13 mouse cellular contexts compared by ENCODE assay signal in genomic region chr4:149597641-149598208, GRCm38 (mm10). TPM values are rescaled to one million over a fixed set of nuclear protein-coding genes. Genes with fewer than 3 reads are reported as not detected.
DNase-seq lines count a peak whose midpoint lies in the region; ATAC-seq and TF ChIP-seq lines count a peak whose summit lies in the region.
"Had no signal": no experiment of that assay in that cellular context is flagged by ENCODE, and none has a peak within 500 bp of the region (broad histone marks: within the 10 kb centered on the region; RNA-seq: fewer than 3 reads in every experiment).

No protein-coding gene starts in this region.

- H3K27ac ChIP-seq in hindbrain, embryonic 15.5 days (replicated peaks) = no peak overlapping the region
- H3K27ac ChIP-seq in hindbrain, embryonic 12.5 days = no peak overlapping the region
- no peak overlapping the region for H3K27ac ChIP-seq in lung, postnatal 0 days (ENCODE audit: low read length)
- no peak overlapping the region for H3K27ac ChIP-seq in neural tube, embryonic 15.5 days (replicated peaks)
- H3K27ac ChIP-seq: hindbrain, embryonic 14.5 days; liver, embryonic 15.5 days had no signal

- peaks cover 30% of the 10 kb centered on the region for H3K4me1 ChIP-seq in hindbrain, embryonic 15.5 days (replicated peaks)
- peaks cover 36% of the 10 kb centered on the region for H3K4me1 ChIP-seq in hindbrain, embryonic 12.5 days
- H3K4me1 ChIP-seq in lung, postnatal 0 days (ENCODE audit: insufficient read depth, low read depth, low read length) = no peaks in the 10 kb centered on the region
- peaks cover 26% of the 10 kb centered on the region for H3K4me1 ChIP-seq in neural tube, embryonic 15.5 days
- H3K4me1 ChIP-seq: liver, embryonic 15.5 days had no signal

- H3K27me3 ChIP-seq in hindbrain, embryonic 15.5 days = no peaks in the 10 kb centered on the region
- H3K27me3 ChIP-seq in hindbrain, embryonic 12.5 days = no peaks in the 10 kb centered on the region
- no peaks in the 10 kb centered on the region for H3K27me3 ChIP-seq in lung, postnatal 0 days (replicated peaks; ENCODE audit: insufficient read depth, low read length)
- H3K27me3 ChIP-seq in neural tube, embryonic 15.5 days (replicated peaks) = no peaks in the 10 kb centered on the region
- H3K27me3 ChIP-seq: liver, embryonic 15.5 days had no signal

- H3K9ac ChIP-seq in hindbrain, embryonic 15.5 days = no peak overlapping the region
- H3K9ac ChIP-seq in hindbrain, embryonic 12.5 days = no peak overlapping the region
- H3K9ac ChIP-seq in lung, postnatal 0 days (replicated peaks; ENCODE audit: low read depth) = no peak overlapping the region
- H3K9ac ChIP-seq in neural tube, embryonic 15.5 days (replicated peaks) = no peak overlapping the region
- H3K9ac ChIP-seq: hindbrain, embryonic 14.5 days; liver, embryonic 15.5 days had no signal

- H3K4me3 ChIP-seq in hindbrain, embryonic 15.5 days = no peak overlapping the region
- no peak overlapping the region for H3K4me3 ChIP-seq in hindbrain, embryonic 12.5 days
- no peak overlapping the region for H3K4me3 ChIP-seq in lung, postnatal 0 days (ENCODE audit: low read depth, low read length)
- H3K4me3 ChIP-seq in neural tube, embryonic 15.5 days (replicated peaks) = no peak overlapping the region
- H3K4me3 ChIP-seq: erythroblast, embryonic 14.5 days; liver, embryonic 15.5 days had no signal

- TF ChIP-seq CTCF in lung, postnatal 0 days (IDR thresholded peaks at IDR 0.05) = no peak

- H3K4me2 ChIP-seq in hindbrain, embryonic 15.5 days = no peak overlapping the region
- no peak overlapping the region for H3K4me2 ChIP-seq in hindbrain, embryonic 12.5 days (replicated peaks)
- H3K4me2 ChIP-seq in lung, postnatal 0 days (replicated peaks; ENCODE audit: low read depth, low read length) = no peak overlapping the region
- H3K4me2 ChIP-seq in neural tube, embryonic 15.5 days = no peak overlapping the region
- H3K4me2 ChIP-seq: hindbrain, embryonic 14.5 days; liver, embryonic 15.5 days had no signal

- DNase-seq in adrenal gland, postnatal 14 days = peak; percentile 45
- no peak for DNase-seq in adrenal gland, adult 18-20 months (ENCODE audit: low spot score in 2 of 2)
- peak; percentile 53 for DNase-seq in adipocyte (ENCODE audit: low spot score)
- peak; percentile 62 for DNase-seq in lung, postnatal 0 days (ENCODE audit: low spot score)
- no peak for DNase-seq in frontal cortex, postnatal 25 days (ENCODE audit: low spot score in 2 of 2)
- DNase-seq: spleen, adult 18-20 months; thymus, adult 2 months had no signal

- H3K9me3 ChIP-seq in hindbrain, embryonic 15.5 days = no peaks in the 10 kb centered on the region
- H3K9me3 ChIP-seq in hindbrain, embryonic 12.5 days (replicated peaks) = no peaks in the 10 kb centered on the region
- H3K9me3 ChIP-seq in lung, postnatal 0 days (ENCODE audit: low read length) = no peaks in the 10 kb centered on the region
- H3K9me3 ChIP-seq in neural tube, embryonic 15.5 days (replicated peaks) = no peaks in the 10 kb centered on the region
- H3K9me3 ChIP-seq: liver, embryonic 15.5 days had no signal

- WGBS in hindbrain, embryonic 15.5 days = 76% methylated on average over 12 of the region's 12 CpGs
- WGBS in hindbrain, embryonic 12.5 days = 73% methylated on average over 12 of the region's 12 CpGs
- WGBS in lung, postnatal 0 days = 66% methylated on average over 12 of the region's 12 CpGs
- WGBS in neural tube, embryonic 15.5 days = 80% methylated on average over 12 of the region's 12 CpGs

- H3K36me3 ChIP-seq in hindbrain, embryonic 15.5 days = no peaks in the 10 kb centered on the region
- H3K36me3 ChIP-seq in hindbrain, embryonic 12.5 days = no peaks in the 10 kb centered on the region
- no peaks in the 10 kb centered on the region for H3K36me3 ChIP-seq in lung, postnatal 0 days (ENCODE audit: insufficient read depth, low read length)
- no peaks in the 10 kb centered on the region for H3K36me3 ChIP-seq in neural tube, embryonic 15.5 days
- H3K36me3 ChIP-seq: liver, embryonic 15.5 days had no signal

- no peak for TF ChIP-seq EP300 in lung, postnatal 0 days (IDR thresholded peaks at IDR 0.05)

- 0 out of 2 replicates have a peak, but pooled peaks have one; percentile 20 for ATAC-seq in hindbrain, embryonic 15.5 days (ENCODE audit: low FRiP score, low read depth)
- ATAC-seq in hindbrain, embryonic 12.5 days (ENCODE audit: low FRiP score) = no peak
- ATAC-seq in lung, postnatal 0 days = peak; percentile 71
- ATAC-seq in neural tube, embryonic 15.5 days (ENCODE audit: low FRiP score) = no peak

RNA-seq across cellular contexts. Expression of gene Clstn1, which starts 11.5 kb away (rescaled TPM):
- total RNA-seq in adrenal gland, postnatal 14 days (2021) = 69.1 and 76.7 TPM in 2 replicates
- 100 to 1,000 TPM; 104 to 106 TPM for total RNA-seq in adrenal gland, adult 18-20 months (2021)
- polyA plus RNA-seq in hindbrain, embryonic 15.5 days (2015; fragmentation: Nextera tagmentation; extraction: Ambion mirVana) = 178 and 198 TPM in 2 replicates
- polyA plus RNA-seq in hindbrain, embryonic 12.5 days (2016; fragmentation: Nextera tagmentation; extraction: Ambion mirVana) = 135 and 138 TPM in 2 replicates
- 43.6 and 48.7 TPM in 2 replicates for polyA plus RNA-seq in lung, postnatal 0 days (2015; fragmentation: Nextera tagmentation; extraction: Ambion mirVana)
- polyA plus RNA-seq in neural tube, embryonic 15.5 days (2015; fragmentation: Nextera tagmentation; extraction: Ambion mirVana) = 142 and 188 TPM in 2 replicates

Comparison
In these comparisons a context has a peak if more than half of its experiments do, and no peak if none do; other contexts are left out.
1. DNase-seq: peak in adrenal gland, postnatal 14 days (single experiment), adipocyte (single experiment) and lung, postnatal 0 days (single experiment); none in adrenal gland, adult 18-20 months (0 of 2) and frontal cortex, postnatal 25 days (0 of 2).
2. ATAC-seq: peak in hindbrain, embryonic 15.5 days (single experiment) and lung, postnatal 0 days (single experiment); none in hindbrain, embryonic 12.5 days (single experiment) and neural tube, embryonic 15.5 days (single experiment).